Mouse (Mus musculus): ENCODE measurements around the gene Rnf166. TPM values are rescaled to one million over a fixed set of nuclear protein-coding genes. Genes with fewer than 3 reads are reported as not detected.

The Rnf166 gene
- polyA plus RNA-seq (2012) = 26.8 and 32.6 TPM in 2 replicates

DNA sequence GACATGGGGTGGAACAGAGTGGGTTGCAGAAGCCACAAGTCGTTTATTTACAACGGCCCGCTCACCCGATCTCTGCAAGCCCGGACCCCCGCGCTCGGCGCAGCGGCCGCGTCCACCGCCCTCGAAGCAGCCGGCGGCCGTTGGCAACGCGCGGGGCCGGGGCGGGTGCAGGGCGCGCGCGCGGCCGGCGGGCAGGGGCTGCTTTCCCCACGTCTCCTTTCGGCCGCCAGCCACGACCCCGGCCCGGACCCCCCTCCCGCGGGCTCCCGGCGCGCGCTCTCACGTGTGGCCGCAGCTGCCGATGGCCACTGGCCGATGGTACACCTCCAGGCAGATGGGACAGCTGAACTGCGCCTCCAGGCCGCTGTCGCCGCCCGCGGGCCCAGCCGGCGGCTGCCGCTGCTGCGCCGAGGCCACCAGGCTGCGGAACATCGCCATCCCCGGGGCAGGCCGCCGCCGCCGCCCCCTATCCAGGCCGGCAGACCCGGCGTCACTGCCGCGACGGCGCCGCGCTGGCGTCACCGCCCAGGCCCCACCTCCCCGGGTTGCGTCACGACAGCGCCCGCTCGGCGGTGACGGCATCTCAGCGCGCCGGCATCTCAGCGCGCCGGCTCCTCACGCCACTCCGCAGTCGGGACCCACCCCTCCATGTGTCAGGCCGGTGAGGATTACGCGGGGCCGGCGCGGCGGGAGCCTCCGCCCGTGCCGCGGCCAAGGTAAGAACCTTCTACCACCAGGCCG is at the start of gene Rnf166, which contains the start of gene Ctu2:
TSS of gene Rnf166 (minus strand) at position 485 of the 741 bp plus-strand sequence.
TSS of gene Ctu2 (plus strand) at position 564 of the 741 bp plus-strand sequence.
- no peak for TF ChIP-seq GATA1 (IDR thresholded peaks at IDR 0.05; ENCODE audit: low read length)

DNA sequence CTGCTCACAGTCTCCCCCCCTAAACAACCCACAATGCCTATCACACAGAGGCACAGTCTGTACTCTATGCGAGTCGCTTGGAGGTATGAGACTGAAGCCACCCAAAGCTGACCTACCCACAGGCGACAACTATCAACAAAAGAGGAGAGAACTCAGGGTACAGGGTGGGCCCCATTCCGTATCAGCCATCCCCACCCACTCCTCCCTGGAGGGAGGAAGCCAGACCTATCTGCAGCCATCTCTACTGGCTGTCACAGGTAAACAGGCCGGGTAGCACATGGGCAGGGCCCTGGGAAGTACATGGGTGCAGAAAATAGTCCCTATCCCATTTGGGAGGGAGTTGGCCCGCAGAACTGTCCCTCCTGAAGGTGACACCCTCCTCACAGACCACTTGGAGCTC is 49.1 kb upstream of the Rnf166 start:
- TF ChIP-seq GATA1 (IDR thresholded peaks at IDR 0.05; ENCODE audit: low read length) = no peak

DNA sequence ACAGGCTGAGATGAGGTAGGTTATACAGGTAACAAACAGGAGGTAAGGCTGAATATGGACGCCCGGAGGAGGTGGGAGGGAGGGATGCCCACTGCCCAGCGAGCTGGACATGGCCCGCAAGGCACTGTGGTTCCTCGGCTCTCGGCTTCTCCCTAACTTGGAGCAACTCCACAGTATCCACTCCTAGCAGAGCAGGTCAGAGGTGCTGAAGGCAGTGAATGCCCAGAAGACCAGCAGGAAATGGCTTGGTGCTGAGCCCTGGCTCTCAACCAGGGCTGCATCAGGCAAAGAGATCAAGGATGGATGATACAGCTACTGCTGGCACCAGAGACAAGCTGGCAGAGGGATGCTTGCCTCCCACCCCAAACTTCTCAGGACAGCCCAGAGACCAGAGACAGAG is 48.6 kb upstream of the Rnf166 start:
- no peak for TF ChIP-seq GATA1 (IDR thresholded peaks at IDR 0.05; ENCODE audit: low read length)

DNA sequence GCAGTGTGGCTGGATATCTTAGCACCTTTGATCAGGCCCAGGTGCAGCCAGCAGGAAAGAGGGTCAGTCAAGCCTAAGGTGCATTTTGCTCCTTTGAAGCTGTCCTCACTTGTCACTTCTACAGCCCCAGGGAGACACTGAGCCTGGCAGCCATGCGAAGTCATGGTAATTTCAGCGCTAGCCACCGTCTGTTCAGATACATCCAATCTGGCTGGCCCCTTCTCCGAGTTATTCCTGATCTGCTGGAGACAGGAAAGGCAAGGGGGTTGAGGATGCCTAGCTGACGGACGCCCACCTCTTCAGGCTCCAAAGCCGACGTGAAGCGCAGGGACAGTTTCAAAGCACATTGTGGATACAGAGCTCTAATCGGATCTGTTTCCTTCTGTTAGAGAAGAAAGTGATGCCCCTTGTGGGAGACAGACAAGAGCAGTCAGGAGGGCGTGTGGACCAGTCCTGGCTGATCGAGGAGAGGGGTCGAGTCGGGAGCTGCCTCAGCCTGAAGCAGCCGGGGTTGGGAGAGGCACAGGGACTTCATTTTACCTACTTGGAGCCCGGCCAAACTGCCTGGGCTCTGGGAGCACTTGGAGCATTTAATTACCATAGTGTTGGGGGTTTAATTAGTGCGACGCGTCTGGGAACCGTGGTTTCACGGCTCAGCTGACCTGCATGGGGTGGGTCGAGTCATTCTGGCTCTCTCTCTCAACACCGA is 47.9 kb upstream of the Rnf166 start:
- TF ChIP-seq GATA1 (IDR thresholded peaks at IDR 0.05; ENCODE audit: low read length) = no peak

DNA sequence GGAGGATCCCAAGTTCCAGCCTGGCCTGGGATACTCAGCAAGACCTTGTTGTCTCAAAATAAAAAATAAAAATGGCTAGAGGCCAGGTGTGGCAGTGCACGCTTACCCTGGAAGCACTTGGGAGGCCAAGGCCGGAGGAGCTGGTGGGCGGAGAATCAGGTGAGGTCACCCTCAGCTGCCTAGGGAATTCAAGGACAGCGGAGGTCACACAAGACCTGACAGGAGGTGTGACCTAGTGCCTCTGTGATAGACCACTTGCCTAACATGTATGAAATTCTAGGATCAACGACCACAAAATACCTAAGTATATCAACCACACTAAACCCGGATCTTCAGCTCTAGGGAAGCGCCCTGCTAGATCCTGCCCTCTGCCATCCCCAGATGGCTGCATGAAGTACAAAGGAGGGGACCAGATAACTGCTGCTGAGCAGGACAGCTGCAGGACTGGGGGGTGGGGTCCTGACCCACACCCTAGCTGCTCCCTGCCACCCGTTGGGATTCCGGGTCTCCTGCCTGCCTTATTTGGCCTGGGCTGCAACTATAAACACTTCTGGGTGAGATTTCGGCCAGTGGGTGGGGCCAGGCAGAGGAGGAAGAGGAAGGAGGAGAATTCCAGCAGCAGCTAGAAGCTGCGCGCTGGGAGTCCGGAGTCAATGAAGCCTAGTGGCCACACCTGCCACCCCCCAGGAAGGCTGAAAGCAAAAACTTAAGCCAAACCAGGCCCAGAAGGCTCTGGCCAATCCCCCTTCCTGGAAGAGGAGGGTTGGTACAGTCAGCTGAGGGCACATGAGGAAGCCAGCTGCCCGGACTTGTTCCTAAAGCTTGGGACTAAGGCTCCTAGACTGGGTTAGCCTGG is 47.2 kb upstream of the Rnf166 start:
- no peak for TF ChIP-seq GATA1 (IDR thresholded peaks at IDR 0.05; ENCODE audit: low read length)

DNA sequence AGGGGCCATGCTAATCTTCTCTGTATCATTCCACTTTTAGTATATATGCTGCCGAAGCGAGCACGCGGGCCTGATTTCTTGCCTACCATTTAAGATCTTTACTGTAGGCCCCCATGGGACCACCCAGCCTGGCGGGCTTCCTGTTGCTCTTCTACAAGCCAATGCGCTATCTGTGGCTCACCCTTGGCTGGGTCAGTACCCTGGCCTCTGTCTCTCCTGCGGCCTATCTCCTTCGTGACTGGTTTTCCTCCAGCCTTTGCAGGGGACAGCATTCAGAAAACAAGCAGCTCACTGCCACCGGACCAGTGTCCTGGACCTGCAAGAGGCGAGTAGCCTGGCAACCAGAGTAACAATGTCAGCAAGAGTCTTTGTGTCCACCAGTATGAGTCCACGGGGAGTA is 44.7 kb upstream of the Rnf166 start:
- TF ChIP-seq GATA1 (IDR thresholded peaks at IDR 0.05; ENCODE audit: low read length) = no peak

DNA sequence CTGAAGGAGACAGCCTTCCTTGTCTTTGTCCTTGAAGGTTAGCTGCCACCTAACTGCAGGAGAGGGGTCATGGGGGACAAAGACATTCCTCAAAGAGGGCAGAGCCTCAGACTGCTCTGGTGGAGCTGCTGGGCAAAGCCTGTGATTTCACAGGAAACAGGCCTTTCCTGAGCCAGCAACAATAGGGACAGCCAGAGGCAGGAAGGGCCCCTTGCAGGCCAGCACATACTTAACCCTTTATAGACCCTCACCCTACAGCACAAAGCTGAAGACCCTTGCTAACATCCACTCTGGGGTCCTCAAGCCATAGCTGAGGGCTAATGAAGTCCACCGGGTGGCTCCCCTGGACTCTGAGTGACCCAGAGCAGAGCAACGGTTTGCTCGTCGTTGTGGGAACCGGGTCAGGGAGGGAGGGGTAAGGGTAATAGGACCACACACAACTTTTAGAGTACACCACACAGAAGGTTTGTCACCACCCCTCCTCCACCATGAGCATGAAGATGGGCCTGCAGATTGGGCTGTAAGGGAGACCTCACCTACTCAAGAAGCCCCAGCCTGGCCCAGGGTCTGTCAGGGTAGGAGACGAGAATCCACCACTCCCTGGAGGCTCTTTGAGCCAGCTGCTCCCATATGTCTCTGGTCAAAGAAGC is 41.8 kb upstream of the Rnf166 start:
- TF ChIP-seq GATA1 (IDR thresholded peaks at IDR 0.05; ENCODE audit: low read length) = no peak

DNA sequence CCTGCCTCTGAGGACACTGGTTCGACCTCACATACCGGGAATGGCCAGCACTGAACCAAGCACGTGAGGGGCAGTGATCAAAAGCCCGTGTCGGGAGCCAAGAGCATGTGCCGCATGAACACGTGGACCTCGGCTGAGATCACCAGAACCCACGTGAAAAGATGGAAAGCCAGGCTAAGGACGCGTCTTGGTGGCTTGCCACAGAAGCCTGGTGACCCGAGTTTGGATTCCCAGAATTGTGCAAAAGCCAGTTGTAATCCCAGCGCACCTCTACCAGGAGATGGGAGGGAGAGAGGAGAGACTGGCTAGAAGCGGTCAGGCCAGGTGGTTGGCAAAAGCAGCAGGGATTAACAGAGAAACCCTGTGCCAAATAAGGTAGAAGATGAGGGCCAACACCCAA is 39.8 kb upstream of the Rnf166 start:
- TF ChIP-seq GATA1 (IDR thresholded peaks at IDR 0.05; ENCODE audit: low read length) = no peak

DNA sequence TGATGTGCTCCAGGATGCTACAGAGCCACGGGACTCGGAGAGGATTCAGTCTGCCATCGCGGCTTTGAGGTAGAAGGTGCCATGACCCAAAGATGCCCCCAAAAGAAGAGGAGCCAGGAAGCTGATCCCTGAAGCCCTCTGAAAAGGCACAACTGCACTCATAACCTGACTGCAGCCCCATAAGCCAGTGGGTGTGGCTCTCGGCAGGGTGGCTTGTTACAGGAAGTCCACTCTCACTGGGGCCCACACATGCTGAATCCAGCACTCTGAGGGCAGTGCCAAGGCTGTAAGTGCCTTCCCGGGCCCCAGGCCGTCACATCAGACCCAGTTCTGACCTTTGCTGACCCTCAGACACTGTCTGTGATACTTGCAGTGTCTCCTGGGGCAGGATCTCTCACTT is 36.5 kb upstream of the Rnf166 start:
- TF ChIP-seq GATA1 (IDR thresholded peaks at IDR 0.05; ENCODE audit: low read length) = no peak

DNA sequence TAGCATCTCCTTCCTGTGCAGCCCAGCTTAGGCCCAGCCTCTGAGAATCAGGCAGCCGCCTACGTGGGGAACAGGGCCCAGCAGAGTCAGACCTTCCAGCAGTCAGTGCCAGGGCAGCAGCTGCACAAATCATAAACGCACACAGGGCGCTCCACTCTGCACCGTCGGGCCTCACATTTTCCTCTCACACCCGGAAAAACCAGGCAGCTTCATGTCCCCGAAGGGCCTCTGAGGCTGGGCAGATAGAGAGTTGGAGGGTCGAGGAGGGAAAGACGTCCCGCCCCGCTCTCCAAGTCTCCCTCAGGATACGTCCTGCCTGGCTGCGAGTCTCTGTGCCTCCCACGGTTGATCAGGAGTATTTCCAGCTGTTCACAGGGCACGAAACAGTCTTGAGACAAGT is 35.7 kb upstream of the Rnf166 start:
- no peak for TF ChIP-seq GATA1 (IDR thresholded peaks at IDR 0.05; ENCODE audit: low read length)

DNA sequence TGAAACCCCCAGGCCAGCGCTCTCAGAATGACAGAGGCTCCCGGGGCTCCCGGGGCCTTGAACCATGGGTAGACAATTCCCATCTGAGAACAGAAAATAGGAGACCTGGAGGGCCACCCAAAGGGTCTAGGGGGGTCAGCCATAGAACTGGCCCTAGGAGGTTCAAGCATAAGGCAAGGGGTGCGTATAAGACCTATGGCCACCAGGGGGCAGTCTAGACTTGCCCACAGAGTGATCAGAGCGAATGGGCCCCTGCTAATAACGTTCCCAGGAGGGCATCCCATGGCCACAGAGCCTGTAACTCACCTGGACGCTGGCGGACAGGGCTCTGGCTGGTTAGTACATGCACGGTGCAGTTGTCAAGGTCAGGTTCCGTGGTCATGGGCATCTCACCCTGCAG is 25.0 kb upstream of the Rnf166 start:
- TF ChIP-seq GATA1 (IDR thresholded peaks at IDR 0.05; ENCODE audit: low read length) = no peak

DNA sequence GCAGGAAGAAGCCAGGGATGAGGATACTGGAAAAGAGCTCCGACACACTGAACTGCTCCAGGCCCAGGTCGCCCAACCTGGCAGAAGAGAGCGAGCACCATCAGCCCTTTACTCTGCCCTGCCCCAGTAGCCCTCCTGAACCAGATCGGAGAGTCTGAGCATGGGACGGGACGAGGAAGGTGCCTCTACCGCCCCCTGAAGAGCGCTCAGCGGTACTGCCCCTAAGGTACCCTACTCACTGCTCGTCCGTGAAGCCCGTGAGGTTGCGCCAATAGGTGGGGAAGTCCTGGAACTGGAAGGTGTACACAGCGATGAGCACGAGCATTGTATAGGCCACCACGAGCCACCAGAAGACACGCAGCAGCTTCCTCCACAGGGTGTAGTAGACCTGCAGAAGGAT is 22.0 kb upstream of the Rnf166 start:
- TF ChIP-seq GATA1 (IDR thresholded peaks at IDR 0.05; ENCODE audit: low read length) = no peak

DNA sequence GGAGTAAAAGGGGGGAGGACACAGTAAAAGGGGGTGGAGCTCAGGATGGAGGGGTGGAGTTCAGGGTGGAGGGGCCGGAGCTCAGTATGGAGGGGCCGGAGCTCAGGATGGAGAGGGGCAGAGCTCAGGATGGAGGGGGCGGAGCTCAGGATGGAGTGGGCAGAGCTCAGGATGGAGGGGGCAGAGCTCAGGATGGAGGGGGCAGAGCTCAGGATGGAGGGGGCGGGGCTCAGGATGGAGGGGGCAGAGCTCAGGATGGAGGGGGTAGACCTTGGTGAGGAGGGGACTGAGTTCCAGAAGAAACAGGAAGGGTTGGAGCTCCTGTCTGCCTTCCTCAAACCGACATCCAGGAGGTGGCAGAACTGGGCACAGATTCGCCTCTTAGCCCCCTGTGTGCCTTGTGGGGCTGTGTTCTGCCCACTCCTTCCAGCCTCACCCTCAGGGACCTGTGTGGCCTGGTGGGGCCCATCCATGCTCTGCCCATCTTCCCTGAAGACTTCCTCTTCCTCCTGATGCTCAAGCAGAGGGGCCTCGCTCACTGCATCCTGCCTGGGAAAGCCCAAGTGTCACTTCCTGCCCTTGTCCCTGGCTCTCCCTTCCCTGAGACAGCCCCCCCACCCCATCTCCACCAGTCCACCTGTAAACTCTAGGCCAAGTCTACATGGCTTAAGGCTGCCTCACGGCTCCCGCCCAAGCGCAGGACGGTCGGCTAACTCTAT is 21.3 kb upstream of the Rnf166 start:
- TF ChIP-seq GATA1 (IDR thresholded peaks at IDR 0.05; ENCODE audit: low read length) = no peak

DNA sequence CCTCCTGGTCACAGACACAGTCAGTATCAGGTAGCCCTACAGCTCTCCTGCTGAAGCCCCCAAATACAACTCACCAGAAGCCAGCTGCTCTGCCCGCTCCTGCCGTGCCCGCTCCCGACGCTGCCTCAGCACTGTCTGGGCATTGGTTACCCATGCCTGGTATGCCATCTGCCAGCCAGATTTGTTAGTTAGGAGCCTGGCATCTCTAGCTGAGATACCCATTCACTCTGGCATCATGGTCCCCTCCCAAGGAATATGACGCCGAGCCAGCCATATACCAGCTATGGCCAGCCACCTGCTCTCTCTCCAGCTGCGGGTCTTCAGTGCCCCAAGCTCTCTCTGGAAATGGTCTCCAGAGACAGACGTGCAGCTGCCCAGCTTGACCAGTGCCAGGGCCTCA is 12.5 kb upstream of the Rnf166 start:
- no peak for TF ChIP-seq GATA1 (IDR thresholded peaks at IDR 0.05; ENCODE audit: low read length)

DNA sequence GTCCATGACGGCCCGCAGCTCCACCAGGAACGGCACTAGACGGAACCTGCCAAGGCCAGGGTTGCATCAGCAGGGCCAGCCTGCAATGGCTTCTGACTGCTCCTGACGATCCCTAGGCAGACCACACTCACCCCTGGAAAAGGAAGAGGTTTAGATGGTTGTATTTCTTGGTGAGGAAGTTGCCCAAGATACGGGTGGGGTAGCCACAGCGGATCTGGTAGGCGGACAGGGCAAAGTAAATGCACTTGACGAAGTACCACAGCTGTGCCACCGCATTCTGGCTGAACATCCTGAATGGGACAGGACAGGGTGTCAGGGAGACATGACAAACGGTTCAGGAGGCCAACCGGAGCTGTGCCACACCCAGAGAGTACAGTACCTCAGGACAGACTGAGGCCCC is 9.0 kb upstream of the Rnf166 start:
- TF ChIP-seq GATA1 (IDR thresholded peaks at IDR 0.05; ENCODE audit: low read length) = no peak

Data from G1E-ER4 (cell line).